Mouse (Mus musculus): Measurements from ENCODE around the gene Anks3. TPM values are rescaled to one million over a fixed set of nuclear protein-coding genes. Genes with fewer than 3 reads are reported as not detected.
A peak's percentile ranks its signal among the peaks of the same experiment; 100 is the strongest.

Anks3 gene
- polyA plus RNA-seq, 1 experiment from 2014 or later: 56.2 TPM

DNA sequence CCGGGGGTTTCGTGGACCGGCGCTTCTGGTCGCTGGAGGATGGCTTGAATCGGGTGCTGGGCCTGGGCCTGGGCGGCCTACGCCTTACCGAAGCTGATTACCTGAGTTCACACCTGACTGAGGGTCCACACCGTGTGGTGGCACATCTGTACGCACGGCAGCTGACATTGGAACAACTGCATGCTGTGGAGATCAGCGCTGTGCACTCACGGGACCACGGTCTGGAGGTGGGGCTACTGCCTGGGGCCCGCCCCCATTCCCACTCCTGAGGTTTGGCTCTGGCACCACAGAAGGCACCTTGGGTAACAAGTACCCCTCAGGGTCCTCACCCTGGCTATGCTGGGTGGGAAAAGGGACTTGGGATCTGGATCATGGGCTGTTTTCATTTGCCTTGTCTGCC, 24.6 kb downstream of the Anks3 start:
- Histone ChIP-seq H3K4me2 (peak overlapping the region; percentile 92), H3K9ac (peak overlapping the region; percentile 96), H3K36me3 (peaks cover 70% of the 10 kb centered on the region), H3K9me3 (no peaks in the 10 kb centered on the region), H3K4me3 (peak overlapping the region; percentile 88), H3K4me1 (peaks cover 11% of the 10 kb centered on the region), H3K27ac (peak overlapping the region; percentile 85), H3K27me3 (no peaks in the 10 kb centered on the region)
- ATAC-seq (ENCODE audit: borderline replicate concordance, extremely low read depth, low FRiP score, low TSS enrichment): peak; percentile 73
- 1% methylated on average over 16 of the region's 16 CpGs for WGBS

- ATAC-seq (ENCODE audit: borderline replicate concordance, extremely low read depth, low FRiP score, low TSS enrichment): peak; percentile 96
- Histone ChIP-seq H3K4me1 (peaks cover 11% of the 10 kb centered on the region), H3K9me3 (no peaks in the 10 kb centered on the region), H3K9ac (peak overlapping the region; percentile 96), H3K36me3 (peaks cover 74% of the 10 kb centered on the region), H3K27me3 (no peaks in the 10 kb centered on the region), H3K4me2 (peak overlapping the region; percentile 92), H3K4me3 (peak overlapping the region; percentile 88), H3K27ac (peak overlapping the region; percentile 85)
- WGBS: under 1% methylated on average over 28 of the region's 28 CpGs
These were observed 25.0 kb downstream of the Anks3 start for GRCm38 (mm10) chr16:4938989-4939388.

DNA sequence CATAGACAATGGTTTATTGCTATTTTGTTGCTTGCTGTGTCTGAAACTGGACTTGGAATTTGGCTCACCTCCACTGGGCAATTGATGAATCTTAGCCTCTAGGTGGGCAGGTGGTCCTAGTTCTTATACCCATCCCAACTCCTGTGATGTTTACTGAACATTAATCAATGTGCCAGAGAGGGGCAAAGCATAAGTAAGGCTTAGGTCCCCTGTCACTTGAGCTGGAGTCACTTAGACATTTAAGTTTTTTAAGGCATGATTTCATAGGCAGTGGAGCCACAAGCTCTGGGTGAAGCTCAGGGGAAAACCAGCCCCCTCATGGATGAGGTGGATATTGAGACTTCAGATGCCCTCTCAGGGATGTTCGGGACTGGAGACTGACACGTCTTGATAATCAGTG, 25.5 kb downstream of the Anks3 start, which contains the start of gene Nudt16l1:
Gene Nudt16l1, plus strand, starts transcription at position 301 of the 400 bp plus-strand sequence.
- ATAC-seq (ENCODE audit: borderline replicate concordance, extremely low read depth, low FRiP score, low TSS enrichment): no peak
- H3K27me3 ChIP-seq: no peaks in the 10 kb centered on the region
- H3K4me2 ChIP-seq: peak within 1 kb of the TSS; percentile 92
- peak within 1 kb of the TSS; percentile 88 for H3K4me3 ChIP-seq
- H3K9me3 ChIP-seq: no peaks in the 10 kb centered on the region
- peak within 1 kb of the TSS; percentile 96 for H3K9ac ChIP-seq
- peak within 1 kb of the TSS; percentile 85 for H3K27ac ChIP-seq
- peaks cover 11% of the 10 kb centered on the region for H3K4me1 ChIP-seq
- H3K36me3 ChIP-seq: peaks cover 74% of the 10 kb centered on the region
- whole genome bisulfite sequencing: 9% methylated on average over 2 of the region's 2 CpGs

DNA sequence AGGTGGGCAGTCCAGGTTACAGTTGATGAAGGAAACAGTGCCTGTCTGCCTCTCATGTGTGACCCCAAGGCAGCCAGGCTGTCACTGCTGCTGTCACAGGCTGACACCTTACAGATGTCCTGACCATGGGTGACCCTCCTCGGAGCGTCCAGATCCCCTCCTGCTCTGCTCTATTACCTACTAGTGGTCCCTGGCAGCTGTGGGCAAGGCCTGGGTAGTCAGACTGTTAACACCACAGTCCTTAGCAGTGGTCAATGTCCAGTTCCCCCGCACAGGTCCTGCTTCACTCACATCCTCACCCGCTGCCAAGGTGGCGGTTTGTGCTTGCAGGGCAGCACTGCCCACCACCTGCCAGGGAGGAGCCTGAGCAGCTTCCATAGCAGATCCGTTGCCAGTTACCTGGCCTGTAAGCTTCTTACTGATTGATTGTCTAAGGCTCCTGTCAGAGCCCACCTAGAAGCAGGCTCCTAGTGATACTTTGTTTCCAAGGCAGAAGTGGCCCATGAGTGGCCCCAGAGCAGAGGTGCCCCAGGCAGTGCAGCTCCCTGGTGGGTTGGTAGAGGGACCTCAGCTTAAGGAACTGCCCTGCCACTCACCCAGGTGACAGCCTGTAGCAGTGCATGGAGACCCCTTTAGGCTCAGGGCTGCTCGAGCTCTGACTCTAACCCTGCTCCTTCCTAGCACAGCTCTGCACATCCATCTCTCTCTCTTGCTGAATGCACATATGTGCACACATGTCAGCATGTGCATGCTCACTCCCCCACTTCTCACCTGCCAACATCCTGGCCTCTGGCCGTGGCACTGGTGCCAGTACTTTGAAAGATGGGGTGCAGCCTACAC, 26.4 kb downstream of the Anks3 start:
- no peaks in the 10 kb centered on the region for H3K27me3 ChIP-seq
- no peaks in the 10 kb centered on the region for H3K9me3 ChIP-seq
- 83% methylated on average over 8 of the region's 8 CpGs for WGBS
- H3K4me3 ChIP-seq: no peak overlapping the region
- H3K27ac ChIP-seq: no peak overlapping the region
- ATAC-seq (ENCODE audit: borderline replicate concordance, extremely low read depth, low FRiP score, low TSS enrichment): no peak
- H3K9ac ChIP-seq: no peak overlapping the region
- no peak overlapping the region for H3K4me2 ChIP-seq
- peaks cover 75% of the 10 kb centered on the region for H3K36me3 ChIP-seq
- H3K4me1 ChIP-seq: peaks cover 11% of the 10 kb centered on the region

DNA sequence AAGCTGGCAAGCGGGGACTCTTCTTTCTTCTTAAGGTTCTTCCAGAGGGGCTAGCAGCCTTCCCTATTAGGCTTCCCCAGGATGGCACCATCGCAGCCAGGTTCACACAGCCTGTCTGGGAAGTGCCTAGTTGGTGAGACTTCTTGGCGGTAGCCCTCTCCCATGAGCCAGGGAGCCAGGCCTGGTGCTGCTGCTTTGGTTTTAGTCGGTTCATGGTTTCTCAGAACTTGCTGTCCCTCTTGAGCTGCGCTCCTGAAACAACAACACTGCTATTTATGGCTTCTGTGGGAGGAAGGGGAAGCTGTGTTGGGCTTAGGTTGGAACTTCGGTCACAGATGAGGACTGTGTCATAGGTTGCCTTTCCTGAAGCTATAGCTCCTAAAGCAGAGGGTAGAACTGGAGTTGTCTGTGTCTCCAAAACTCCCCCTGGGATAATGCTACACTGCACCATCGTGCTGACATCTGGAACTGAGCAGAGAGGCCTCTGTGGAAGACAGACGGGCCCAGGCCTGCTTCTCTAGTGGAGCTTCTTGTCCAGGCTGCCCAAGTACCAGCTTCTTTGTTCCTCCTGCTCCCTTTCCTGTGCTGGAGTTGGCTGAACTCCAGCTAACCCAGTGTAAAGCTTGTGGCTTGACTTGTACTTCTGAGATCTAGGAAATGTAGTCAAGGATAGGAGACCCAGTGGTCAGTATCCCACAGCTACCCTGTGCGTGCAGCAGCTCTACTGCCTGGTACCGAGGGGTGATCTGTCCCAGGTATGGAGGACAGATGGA, 27.9 kb downstream of the Anks3 start:
- H3K27ac ChIP-seq: peak overlapping the region; percentile 44
- ATAC-seq (ENCODE audit: borderline replicate concordance, extremely low read depth, low FRiP score, low TSS enrichment): no peak

GRCm38 (mm10) chr16:4935430-4935829, 28.6 kb downstream of the Anks3 start:
- no peak for ATAC-seq (ENCODE audit: borderline replicate concordance, extremely low read depth, low FRiP score, low TSS enrichment)
- Histone ChIP-seq H3K4me2 (no peak overlapping the region), H3K36me3 (peaks cover 75% of the 10 kb centered on the region), H3K27ac (0 out of 2 replicates have a peak overlapping the region, but pooled peaks have one; percentile 44), H3K9ac (no peak overlapping the region), H3K9me3 (no peaks in the 10 kb centered on the region), H3K4me1 (peaks cover 10% of the 10 kb centered on the region), H3K4me3 (no peak overlapping the region), H3K27me3 (no peaks in the 10 kb centered on the region)
- 96% methylated on average over 31 of the region's 31 CpGs for WGBS

More for the DNA sequence above, 27.9 kb downstream of the Anks3 start:
- Histone ChIP-seq H3K9ac (no peak overlapping the region), H3K4me3 (no peak overlapping the region), H3K27me3 (no peaks in the 10 kb centered on the region), H3K4me2 (no peak overlapping the region), H3K36me3 (peaks cover 75% of the 10 kb centered on the region), H3K9me3 (no peaks in the 10 kb centered on the region), H3K4me1 (peaks cover 11% of the 10 kb centered on the region)
- 82% methylated on average over 10 of the region's 10 CpGs for WGBS

- Histone ChIP-seq H3K27ac (no peak overlapping the region), H3K9me3 (no peaks in the 10 kb centered on the region), H3K36me3 (peaks cover 92% of the 10 kb centered on the region), H3K4me2 (no peak overlapping the region), H3K27me3 (no peaks in the 10 kb centered on the region), H3K4me3 (no peak overlapping the region), H3K4me1 (no peaks in the 10 kb centered on the region), H3K9ac (no peak overlapping the region)
- 75% methylated on average over 3 of the region's 3 CpGs for WGBS
- peak; percentile 41; the same call in 1 of the 2 replicates for ATAC-seq (ENCODE audit: borderline replicate concordance, extremely low read depth, low FRiP score, low TSS enrichment)
These were observed 31.6 kb downstream of the Anks3 start for GRCm38 (mm10) chr16:4932429-4932828.

DNA sequence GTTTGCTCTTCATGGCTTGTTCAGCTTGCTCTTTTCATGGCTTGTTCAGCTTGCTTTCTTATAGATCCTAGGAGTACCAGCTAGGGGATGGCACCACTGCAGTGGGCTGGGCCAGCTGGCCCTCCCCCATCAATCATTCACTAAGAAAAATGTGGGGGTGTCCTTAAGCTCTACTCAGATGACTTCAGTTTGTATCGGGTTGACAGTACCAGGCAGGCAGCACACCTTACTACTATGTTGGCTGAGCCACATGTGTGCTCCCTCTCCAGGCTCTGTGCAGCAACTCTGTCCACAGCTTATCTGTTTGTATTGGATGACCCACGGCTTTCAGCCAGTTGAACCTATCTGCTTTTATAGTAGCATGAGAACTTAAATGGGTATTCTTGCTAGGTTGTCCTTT, 35.5 kb downstream of the Anks3 start:
- Histone ChIP-seq H3K9ac (no peak overlapping the region), H3K4me1 (no peaks in the 10 kb centered on the region), H3K36me3 (peaks cover 91% of the 10 kb centered on the region), H3K27me3 (no peaks in the 10 kb centered on the region), H3K4me3 (no peak overlapping the region), H3K9me3 (no peaks in the 10 kb centered on the region), H3K4me2 (no peak overlapping the region), H3K27ac (no peak overlapping the region)
- no peak for ATAC-seq (ENCODE audit: borderline replicate concordance, extremely low read depth, low FRiP score, low TSS enrichment)
- 60% methylated on average over 2 of the region's 2 CpGs for WGBS

GRCm38 (mm10) chr16:4927967-4928366, 36.0 kb downstream of the Anks3 start:
- no peak for ATAC-seq (ENCODE audit: borderline replicate concordance, extremely low read depth, low FRiP score, low TSS enrichment)
- 91% methylated on average over 7 of the region's 7 CpGs for WGBS
- Histone ChIP-seq H3K4me1 (no peaks in the 10 kb centered on the region), H3K9me3 (no peaks in the 10 kb centered on the region), H3K27ac (no peak overlapping the region), H3K4me3 (no peak overlapping the region), H3K27me3 (no peaks in the 10 kb centered on the region), H3K9ac (no peak overlapping the region), H3K36me3 (peaks cover 91% of the 10 kb centered on the region), H3K4me2 (no peak overlapping the region)

- Histone ChIP-seq H3K9me3 (no peaks in the 10 kb centered on the region), H3K27ac (no peak overlapping the region), H3K36me3 (peaks cover 67% of the 10 kb centered on the region), H3K27me3 (no peaks in the 10 kb centered on the region), H3K9ac (no peak overlapping the region), H3K4me3 (no peak overlapping the region), H3K4me2 (no peak overlapping the region), H3K4me1 (no peaks in the 10 kb centered on the region)
- no peak for ATAC-seq (ENCODE audit: borderline replicate concordance, extremely low read depth, low FRiP score, low TSS enrichment)
- 92% methylated on average over 5 of the region's 5 CpGs for WGBS
These were observed 40.0 kb downstream of the Anks3 start for GRCm38 (mm10) chr16:4923996-4924395.

DNA sequence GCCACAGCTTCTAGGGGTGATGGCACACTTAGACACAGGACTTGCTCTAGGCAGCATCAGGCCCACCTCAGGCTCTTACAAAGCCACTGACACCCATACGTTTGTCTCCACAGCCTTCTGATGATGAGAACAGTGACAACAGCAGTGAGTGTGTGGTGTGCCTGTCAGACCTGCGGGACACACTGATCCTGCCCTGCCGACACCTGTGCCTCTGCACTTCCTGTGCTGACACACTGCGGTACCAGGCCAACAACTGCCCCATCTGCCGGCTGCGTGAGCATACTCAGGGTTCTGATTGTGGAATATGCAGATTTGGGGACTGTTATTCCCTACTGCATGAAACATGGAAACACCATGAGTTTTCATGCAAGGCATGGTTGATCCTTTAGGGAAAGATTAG, 41.5 kb downstream of the Anks3 start:
- peaks cover 59% of the 10 kb centered on the region for H3K36me3 ChIP-seq
- no peak overlapping the region for H3K4me3 ChIP-seq
- no peaks in the 10 kb centered on the region for H3K4me1 ChIP-seq
- ATAC-seq (ENCODE audit: borderline replicate concordance, extremely low read depth, low FRiP score, low TSS enrichment): no peak
- 90% methylated on average over 6 of the region's 6 CpGs for WGBS
- H3K4me2 ChIP-seq: no peak overlapping the region
- H3K27me3 ChIP-seq: no peaks in the 10 kb centered on the region
- H3K27ac ChIP-seq: no peak overlapping the region
- H3K9ac ChIP-seq: no peak overlapping the region
- no peaks in the 10 kb centered on the region for H3K9me3 ChIP-seq

DNA sequence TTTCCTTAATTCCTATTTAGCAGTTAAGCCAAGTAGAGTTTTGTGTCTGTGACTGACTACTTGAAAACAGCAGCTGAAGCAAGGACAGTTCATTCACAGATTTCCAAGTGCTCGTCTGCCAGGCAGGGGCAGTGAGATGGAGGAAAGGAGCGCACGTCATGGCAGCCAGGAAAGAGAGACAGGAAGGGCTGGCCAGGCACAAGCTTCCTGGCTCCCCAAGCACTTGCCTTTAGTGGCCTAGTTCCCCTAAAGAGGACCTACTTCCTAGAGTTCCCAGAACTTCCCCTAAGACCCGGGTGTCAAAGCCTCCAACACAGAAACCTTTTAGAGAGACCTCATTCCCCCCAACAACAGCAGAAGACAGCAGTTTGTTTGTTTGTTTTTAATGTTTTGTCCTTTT, 43.4 kb downstream of the Anks3 start:
- H3K9ac ChIP-seq: no peak overlapping the region
- H3K36me3 ChIP-seq: peaks cover 62% of the 10 kb centered on the region
- WGBS: 68% methylated on average over 4 of the region's 4 CpGs
- H3K9me3 ChIP-seq: no peaks in the 10 kb centered on the region
- peak overlapping the region; percentile 13; the same call in 1 of the 2 replicates for H3K27ac ChIP-seq
- no peak overlapping the region for H3K4me2 ChIP-seq
- H3K4me1 ChIP-seq: no peaks in the 10 kb centered on the region
- H3K27me3 ChIP-seq: no peaks in the 10 kb centered on the region
- ATAC-seq (ENCODE audit: borderline replicate concordance, extremely low read depth, low FRiP score, low TSS enrichment): no peak
- no peak overlapping the region for H3K4me3 ChIP-seq

Measured in lung, embryonic 15.5 days (tissue).